Mouse (Mus musculus) lung, adult 2 months (tissue): ENCODE measurements at regions not wholly inside any gene's neighbourhood (a gene's known extent, or its start where the extent isn't known, plus 50 kb on each side); places are given as distances from the start of the nearest gene placed in this dataset.

Experiments used
- CTCF ChIP-seq: fragments of 200-500 bp; IDR thresholded peaks from 2 replicates; pipeline ENCODE4 v1.5.1; 2011; ENCODE audit warnings: mild to moderate bottlenecking, low read length, control low read depth; ENCODE audit not compliant: insufficient read depth
- POLR2A ChIP-seq: fragments of 200-500 bp; IDR thresholded peaks from 2 replicates; pipeline ENCODE4 v1.6.1; 2011; ENCODE audit warnings: low read depth, mild to moderate bottlenecking, control low read depth, low read length, borderline replicate concordance; ENCODE audit errors: extremely low read depth

- TF ChIP-seq CTCF = no peak
- TF ChIP-seq POLR2A = no peak
Measured at GRCm38 (mm10) chr7:137649650-137650049, 212.2 kb downstream of the Glrx3 start.
